Mouse (Mus musculus): ENCODE measurements around the gene Limk2. TPM values are rescaled to one million over a fixed set of nuclear protein-coding genes. Genes with fewer than 3 reads are reported as not detected.

Gene Limk2
- polyA plus RNA-seq, 1 experiment: 21.6 TPM

DNA sequence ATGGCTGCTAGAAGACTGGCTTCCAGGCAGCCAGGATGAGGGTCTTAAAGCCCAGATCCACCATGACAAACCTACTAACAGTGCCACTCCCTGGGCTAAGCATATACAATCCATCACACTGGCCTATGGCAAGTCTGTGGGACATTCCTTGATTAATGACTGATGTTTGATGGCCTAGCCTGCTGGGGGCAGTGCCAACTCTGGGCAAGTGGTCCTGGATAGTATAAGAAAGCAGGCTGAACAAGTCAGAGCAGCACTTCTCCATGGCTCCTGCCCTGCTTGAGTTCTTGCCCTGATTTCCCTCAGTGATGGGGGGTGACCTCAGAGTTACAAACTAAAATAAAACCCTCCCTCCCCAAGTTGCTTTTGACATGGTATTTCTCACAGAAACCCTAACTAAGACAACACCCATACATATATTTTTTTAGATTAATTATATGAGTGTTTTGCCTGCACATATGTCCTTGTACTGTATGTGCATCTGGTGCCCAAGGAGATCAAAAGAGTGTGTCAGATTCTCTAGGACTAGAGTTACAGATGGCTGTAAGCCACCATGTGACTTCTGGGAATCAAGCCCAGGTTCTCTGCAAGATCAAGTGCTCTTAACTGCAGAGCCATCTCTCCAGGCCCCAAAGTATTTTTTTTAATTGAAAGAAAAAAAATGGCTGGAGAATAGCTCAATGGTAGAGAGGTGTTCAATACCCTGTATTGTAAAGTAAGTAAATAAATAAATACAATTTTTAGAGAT lies 32.9 kb upstream of the Limk2 start:
- Histone ChIP-seq H3K36me3 (ENCODE audit: control insufficient read depth, insufficient read depth) (no peaks in the 10 kb centered on the region), H3K79me3 (ENCODE audit: low read depth) (peaks cover 37% of the 10 kb centered on the region), H3K27me3 (ENCODE audit: control insufficient read depth, insufficient read depth, insufficient read length) (no peaks in the 10 kb centered on the region), H3K79me2 (ENCODE audit: control insufficient read depth, insufficient read depth) (peaks cover 93% of the 10 kb centered on the region), H3ac (ENCODE audit: control insufficient read depth, insufficient read length, low read depth) (no peak overlapping the region), H3K4me3 (ENCODE audit: insufficient read depth, poor library complexity, severe bottlenecking) (no peak overlapping the region)
- TF ChIP-seq USF1 (IDR thresholded peaks at IDR 0.05; ENCODE audit: low read depth): peak; percentile 45
- no peak for TF ChIP-seq FOSL1 (IDR thresholded peaks at IDR 0.05; ENCODE audit: insufficient read depth, low read length, poor library complexity, severe bottlenecking)

GRCm38 (mm10) chr11:3437621-3438020 lies 28.6 kb upstream of the Limk2 start:
- Histone ChIP-seq H3K79me3 (ENCODE audit: low read depth) (peaks cover 31% of the 10 kb centered on the region), H3K27me3 (ENCODE audit: control insufficient read depth, insufficient read depth, insufficient read length) (no peaks in the 10 kb centered on the region), H3K36me3 (ENCODE audit: control insufficient read depth, insufficient read depth) (no peaks in the 10 kb centered on the region), H3ac (ENCODE audit: control insufficient read depth, insufficient read length, low read depth) (no peak overlapping the region), H3K79me2 (ENCODE audit: control insufficient read depth, insufficient read depth) (peaks cover 84% of the 10 kb centered on the region), H3K4me3 (ENCODE audit: insufficient read depth, poor library complexity, severe bottlenecking) (no peak overlapping the region)
- no peak for TF ChIP-seq MYOG (IDR thresholded peaks at IDR 0.05; ENCODE audit: control insufficient read depth, extremely low read depth, insufficient read length)
- no peak for TF ChIP-seq USF1 (IDR thresholded peaks at IDR 0.05; ENCODE audit: low read depth)
- TF ChIP-seq CTCF (IDR thresholded peaks at IDR 0.05; ENCODE audit: control insufficient read depth, insufficient read depth, insufficient read length): no peak
- TF ChIP-seq MAX (IDR thresholded peaks at IDR 0.05): no peak
- no peak for TF ChIP-seq FOSL1 (IDR thresholded peaks at IDR 0.05; ENCODE audit: insufficient read depth, low read length, poor library complexity, severe bottlenecking)
- TF ChIP-seq CEBPB (IDR thresholded peaks at IDR 0.05; ENCODE audit: low read depth): no peak
- no peak for TF ChIP-seq MYOD1 (IDR thresholded peaks at IDR 0.05; ENCODE audit: control insufficient read depth, insufficient read length, low read depth)

GRCm38 (mm10) chr11:3433809-3434208 lies 24.8 kb upstream of the Limk2 start:
- H3K27me3 ChIP-seq (ENCODE audit: control insufficient read depth, insufficient read depth, insufficient read length): no peaks in the 10 kb centered on the region
- no peak overlapping the region for H3ac ChIP-seq (ENCODE audit: control insufficient read depth, insufficient read length, low read depth)
- H3K79me2 ChIP-seq (ENCODE audit: control insufficient read depth, insufficient read depth): peaks cover 56% of the 10 kb centered on the region
- no peaks in the 10 kb centered on the region for H3K36me3 ChIP-seq (ENCODE audit: control insufficient read depth, insufficient read depth)
- peaks cover 16% of the 10 kb centered on the region for H3K79me3 ChIP-seq (ENCODE audit: low read depth)
- TF ChIP-seq CTCF (IDR thresholded peaks at IDR 0.05; ENCODE audit: control insufficient read depth, insufficient read depth, insufficient read length) (no peak), MYOG (IDR thresholded peaks at IDR 0.05; ENCODE audit: control insufficient read depth, extremely low read depth, insufficient read length) (no peak), FOSL1 (IDR thresholded peaks at IDR 0.05; ENCODE audit: insufficient read depth, low read length, poor library complexity, severe bottlenecking) (no peak)
- H3K4me3 ChIP-seq (ENCODE audit: insufficient read depth, poor library complexity, severe bottlenecking): no peak overlapping the region

- no peak for TF ChIP-seq CEBPB (IDR thresholded peaks at IDR 0.05; ENCODE audit: low read depth)
- TF ChIP-seq MYOG (IDR thresholded peaks at IDR 0.05; ENCODE audit: control insufficient read depth, extremely low read depth, insufficient read length): no peak
- TF ChIP-seq MAX (IDR thresholded peaks at IDR 0.05): no peak
- no peak for TF ChIP-seq MYOD1 (IDR thresholded peaks at IDR 0.05; ENCODE audit: control insufficient read depth, insufficient read length, low read depth)
- TF ChIP-seq FOSL1 (IDR thresholded peaks at IDR 0.05; ENCODE audit: insufficient read depth, low read length, poor library complexity, severe bottlenecking): no peak
- TF ChIP-seq CTCF (IDR thresholded peaks at IDR 0.05; ENCODE audit: control insufficient read depth, insufficient read depth, insufficient read length): no peak
- no peak for TF ChIP-seq USF1 (IDR thresholded peaks at IDR 0.05; ENCODE audit: low read depth)
- Histone ChIP-seq H3K27me3 (ENCODE audit: control insufficient read depth, insufficient read depth, insufficient read length) (no peaks in the 10 kb centered on the region), H3K4me3 (ENCODE audit: insufficient read depth, poor library complexity, severe bottlenecking) (no peak overlapping the region), H3K36me3 (ENCODE audit: control insufficient read depth, insufficient read depth) (no peaks in the 10 kb centered on the region), H3ac (ENCODE audit: control insufficient read depth, insufficient read length, low read depth) (no peak overlapping the region), H3K79me3 (ENCODE audit: low read depth) (peaks cover 12% of the 10 kb centered on the region), H3K79me2 (ENCODE audit: control insufficient read depth, insufficient read depth) (peaks cover 43% of the 10 kb centered on the region)
These were observed 23.1 kb upstream of the Limk2 start for GRCm38 (mm10) chr11:3431976-3432603.

- peaks cover 38% of the 10 kb centered on the region for H3K79me2 ChIP-seq (ENCODE audit: control insufficient read depth, insufficient read depth)
- H3K79me3 ChIP-seq (ENCODE audit: low read depth): peaks cover 12% of the 10 kb centered on the region
- TF ChIP-seq CTCF (IDR thresholded peaks at IDR 0.05; ENCODE audit: control insufficient read depth, insufficient read depth, insufficient read length) (no peak), MAX (IDR thresholded peaks at IDR 0.05) (no peak), FOSL1 (IDR thresholded peaks at IDR 0.05; ENCODE audit: insufficient read depth, low read length, poor library complexity, severe bottlenecking) (no peak), MYOD1 (IDR thresholded peaks at IDR 0.05; ENCODE audit: control insufficient read depth, insufficient read length, low read depth) (no peak), MYOG (IDR thresholded peaks at IDR 0.05; ENCODE audit: control insufficient read depth, extremely low read depth, insufficient read length) (no peak), CEBPB (IDR thresholded peaks at IDR 0.05; ENCODE audit: low read depth) (no peak), USF1 (IDR thresholded peaks at IDR 0.05; ENCODE audit: low read depth) (no peak)
- H3K36me3 ChIP-seq (ENCODE audit: control insufficient read depth, insufficient read depth): peaks cover 3% of the 10 kb centered on the region
- H3ac ChIP-seq (ENCODE audit: control insufficient read depth, insufficient read length, low read depth): no peak overlapping the region
- no peak overlapping the region for H3K4me3 ChIP-seq (ENCODE audit: insufficient read depth, poor library complexity, severe bottlenecking)
- no peaks in the 10 kb centered on the region for H3K27me3 ChIP-seq (ENCODE audit: control insufficient read depth, insufficient read depth, insufficient read length)
These were observed 22.5 kb upstream of the Limk2 start for GRCm38 (mm10) chr11:3431515-3431914.

DNA sequence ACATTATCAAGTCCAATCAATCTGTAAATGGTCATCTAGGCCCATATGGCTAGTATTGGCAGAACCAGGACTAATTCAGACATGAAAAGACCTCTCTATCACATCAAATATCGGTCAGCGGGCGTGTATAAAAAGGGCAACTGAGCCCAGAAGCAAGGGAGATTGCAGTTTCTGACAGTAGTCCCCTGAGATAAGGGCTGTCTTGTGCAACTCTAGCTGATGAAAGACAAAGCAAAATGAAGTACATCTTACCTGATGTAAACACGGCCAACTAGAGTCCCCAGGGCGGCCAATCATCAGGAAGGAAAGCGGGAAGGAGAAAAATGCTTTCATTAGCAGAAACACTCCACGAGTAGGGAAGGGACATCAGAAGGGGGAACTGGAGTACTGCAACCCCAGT lies 19.6 kb upstream of the Limk2 start:
- peaks cover 25% of the 10 kb centered on the region for H3K36me3 ChIP-seq (ENCODE audit: control insufficient read depth, insufficient read depth)
- TF ChIP-seq USF1 (IDR thresholded peaks at IDR 0.05; ENCODE audit: low read depth): no peak
- no peak for TF ChIP-seq MAX (IDR thresholded peaks at IDR 0.05)
- no peak for TF ChIP-seq MYOG (IDR thresholded peaks at IDR 0.05; ENCODE audit: control insufficient read depth, extremely low read depth, insufficient read length)
- no peak for TF ChIP-seq CEBPB (IDR thresholded peaks at IDR 0.05; ENCODE audit: low read depth)
- no peak for TF ChIP-seq FOSL1 (IDR thresholded peaks at IDR 0.05; ENCODE audit: insufficient read depth, low read length, poor library complexity, severe bottlenecking)
- no peak for TF ChIP-seq CTCF (IDR thresholded peaks at IDR 0.05; ENCODE audit: control insufficient read depth, insufficient read depth, insufficient read length)
- no peak for TF ChIP-seq MYOD1 (IDR thresholded peaks at IDR 0.05; ENCODE audit: control insufficient read depth, insufficient read length, low read depth)

More for the DNA sequence above, 19.6 kb upstream of the Limk2 start:
- H3K27me3 ChIP-seq (ENCODE audit: control insufficient read depth, insufficient read depth, insufficient read length): no peaks in the 10 kb centered on the region
- no peak overlapping the region for H3ac ChIP-seq (ENCODE audit: control insufficient read depth, insufficient read length, low read depth)
- peaks cover 9% of the 10 kb centered on the region for H3K79me2 ChIP-seq (ENCODE audit: control insufficient read depth, insufficient read depth)
- H3K4me3 ChIP-seq (ENCODE audit: insufficient read depth, poor library complexity, severe bottlenecking): no peak overlapping the region
- H3K79me3 ChIP-seq (ENCODE audit: low read depth): peaks cover 7% of the 10 kb centered on the region
